Mouse (Mus musculus) intestine, embryonic 16.5 days (tissue): ENCODE data around the gene Brsk1. TPM values are rescaled to one million over a fixed set of nuclear protein-coding genes. Genes with fewer than 3 reads are reported as not detected.

ENCODE experiments used
- ATAC-seq: fragments of 200-750 bp; cut with Nextera tagmentation; 2 replicates; pipeline ENCODE4 v1.8.0; 2017; ENCODE audit warnings: moderate TSS enrichment, moderate library complexity
- H3K27ac ChIP-seq: fragments of 300-500 bp; sonication (generic); 2 replicates; pipeline ENCODE4 v1.5.1; 2014; ENCODE audit warnings: mild to moderate bottlenecking, low read length
- H3K27me3 ChIP-seq: fragments of 300-500 bp; sonication (generic); replicated peaks from 2 replicates; pipeline ENCODE4 v1.6.1; 2014; ENCODE audit warnings: low read length, control low read depth, mixed read lengths; ENCODE audit not compliant: control insufficient read depth, insufficient read depth
- H3K36me3 ChIP-seq: fragments of 300-500 bp; sonication (generic); 2 replicates; pipeline ENCODE4 v1.6.1; 2014; ENCODE audit warnings: low read length, control low read depth; ENCODE audit not compliant: control insufficient read depth, insufficient read depth
- H3K4me1 ChIP-seq: fragments of 300-500 bp; sonication (generic); 2 replicates; pipeline ENCODE4 v1.6.1; 2014; ENCODE audit warnings: low read length, control low read depth, mixed read lengths; ENCODE audit not compliant: control insufficient read depth, insufficient read depth
- H3K4me2 ChIP-seq: fragments of 300-500 bp; sonication (generic); 2 replicates; pipeline ENCODE4 v1.6.1; 2014; ENCODE audit warnings: low read depth, low read length, control low read depth
- H3K4me3 ChIP-seq: fragments of 300-500 bp; sonication (generic); 2 replicates; pipeline ENCODE4 v1.5.1; 2014; ENCODE audit warnings: mild to moderate bottlenecking, low read length
- H3K9ac ChIP-seq: fragments of 300-500 bp; sonication (generic); 2 replicates; pipeline ENCODE4 v1.6.1; 2014; ENCODE audit warnings: low read depth, low read length
- H3K9me3 ChIP-seq: fragments of 300-500 bp; sonication (generic); 2 replicates; pipeline ENCODE4 v1.6.1; 2016; ENCODE audit warnings: low read length, control low read depth; ENCODE audit not compliant: control insufficient read depth
- WGBS: fragments of 180-500 bp; shearing (Covaris S2); extraction: QIAGEN DNeasy Blood & Tissue Kit; methylation state at CpG from one replicate; pipeline ENCODE4 v1.1.7; 2014; 5-methylcytosine and 5-hydroxymethylcytosine counted together
- polyA plus RNA-seq: library from polyadenylated mRNA; unstranded; fragments of >200 nt; fragmentation: Nextera tagmentation; extraction: Ambion mirVana; gene quantifications from 2 replicates; pipeline ENCODE4 v1.2.1, GENCODE M21; 2015

Brsk1 gene
- polyA plus RNA-seq: 0.86 and 1.4 TPM in 2 replicates

DNA sequence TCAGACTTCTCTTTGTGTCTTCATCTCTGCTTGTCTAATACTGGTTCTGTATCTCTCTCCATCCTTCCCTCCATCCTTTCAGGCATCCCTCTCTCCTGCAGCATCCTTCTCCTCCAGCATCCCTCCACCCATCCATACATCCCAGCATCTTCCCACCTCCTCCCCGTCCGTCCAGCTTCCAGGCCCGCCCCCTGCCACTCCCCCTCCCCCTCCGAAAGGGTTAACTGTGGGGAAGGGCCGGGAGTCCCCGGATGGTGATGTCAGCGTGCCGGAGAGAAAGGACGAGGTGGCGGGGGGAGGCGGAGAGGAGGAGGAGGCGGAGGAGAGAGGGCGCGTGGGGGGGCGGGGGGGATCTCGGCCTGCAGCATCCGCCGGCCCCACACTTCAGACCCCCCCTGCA, at the start of gene Brsk1:
Brsk1 (plus strand) TSS at position 218 of the 400 bp plus-strand sequence.
- peak; percentile 45 for ATAC-seq
- WGBS: 3% methylated on average over 5 of the region's 18 CpGs
- Histone ChIP-seq H3K27ac (peak within 1 kb of the TSS; percentile 82), H3K27me3 (no peaks in the 10 kb centered on the region), H3K4me2 (peak within 1 kb of the TSS; percentile 98), H3K36me3 (no peaks in the 10 kb centered on the region), H3K4me1 (peaks cover 10% of the 10 kb centered on the region), H3K9me3 (no peaks in the 10 kb centered on the region), H3K4me3 (peak within 1 kb of the TSS; percentile 70), H3K9ac (peak within 1 kb of the TSS; percentile 89)

DNA sequence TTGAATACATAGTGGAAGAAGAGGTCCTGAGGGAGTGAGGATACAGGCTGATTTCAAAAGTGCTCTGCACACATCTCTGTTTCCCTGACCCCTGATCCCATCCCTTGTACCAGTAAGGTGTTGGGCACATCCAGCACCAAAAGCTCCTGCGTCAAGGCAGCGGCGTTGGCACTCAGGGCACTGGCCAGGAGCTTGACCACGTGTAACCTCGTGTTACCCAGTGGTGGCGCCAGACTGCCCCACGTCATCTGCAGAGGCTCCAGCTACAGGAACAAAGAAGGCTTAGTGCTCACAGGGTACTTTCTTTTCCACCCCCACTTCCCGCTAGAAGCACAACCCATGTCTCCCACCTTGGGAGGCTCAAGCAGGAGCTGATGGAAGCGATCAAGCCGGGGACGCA, 49.2 kb upstream of the Brsk1 start:
- no peak for ATAC-seq
- H3K9ac ChIP-seq: no peak overlapping the region
- 81% methylated on average over 11 of the region's 11 CpGs for WGBS
- peaks cover 36% of the 10 kb centered on the region for H3K36me3 ChIP-seq
- no peaks in the 10 kb centered on the region for H3K9me3 ChIP-seq
- H3K4me2 ChIP-seq: no peak overlapping the region
- H3K4me1 ChIP-seq: no peaks in the 10 kb centered on the region
- no peak overlapping the region for H3K4me3 ChIP-seq
- no peaks in the 10 kb centered on the region for H3K27me3 ChIP-seq
- no peak overlapping the region for H3K27ac ChIP-seq

DNA sequence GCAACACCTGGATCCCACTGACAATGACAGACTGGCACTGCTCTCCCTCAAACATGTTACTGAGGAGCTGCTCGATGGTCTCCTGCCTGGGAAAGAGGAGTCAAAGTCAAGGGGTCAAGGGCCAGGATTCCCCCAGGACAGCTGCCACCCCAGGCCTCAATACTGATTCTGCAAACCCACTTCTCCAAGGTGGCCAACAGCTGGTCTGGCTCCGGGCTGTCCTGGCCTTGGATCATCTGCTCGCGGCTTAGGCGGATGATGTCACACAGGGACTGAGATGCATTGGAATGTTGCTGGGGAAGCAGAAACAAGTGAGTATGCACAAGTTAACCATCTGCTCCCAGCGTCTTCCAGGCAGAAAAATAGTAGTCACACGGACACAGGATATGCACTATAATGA, 48.4 kb upstream of the Brsk1 start:
- no peaks in the 10 kb centered on the region for H3K4me1 ChIP-seq
- no peak overlapping the region for H3K4me2 ChIP-seq
- ATAC-seq: no peak
- WGBS: 79% methylated on average over 7 of the region's 7 CpGs
- no peak overlapping the region for H3K4me3 ChIP-seq
- no peak overlapping the region for H3K9ac ChIP-seq
- H3K27ac ChIP-seq: no peak overlapping the region
- no peaks in the 10 kb centered on the region for H3K9me3 ChIP-seq
- H3K36me3 ChIP-seq: peaks cover 35% of the 10 kb centered on the region
- no peaks in the 10 kb centered on the region for H3K27me3 ChIP-seq

DNA sequence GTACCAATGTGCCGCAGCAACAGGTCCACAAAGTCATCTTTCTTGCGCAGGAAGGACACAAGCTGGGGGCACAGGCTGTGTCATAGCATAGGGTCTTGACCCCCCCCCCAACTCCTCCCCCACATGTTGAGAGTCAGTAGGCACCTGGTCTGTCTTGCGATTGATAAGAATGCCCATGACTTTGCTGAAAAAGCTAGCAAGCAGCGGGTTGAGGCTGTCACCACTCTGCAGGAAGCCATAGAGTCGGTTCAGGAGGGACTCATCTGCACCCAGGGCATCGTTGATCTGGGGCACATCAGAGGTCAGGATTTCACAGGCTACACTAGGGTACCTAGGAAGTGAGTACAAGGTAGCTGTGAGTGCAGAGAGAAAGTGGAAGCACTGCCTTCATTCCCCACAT, 47.2 kb upstream of the Brsk1 start:
- no peak overlapping the region for H3K4me3 ChIP-seq
- ATAC-seq: no peak
- no peaks in the 10 kb centered on the region for H3K27me3 ChIP-seq
- H3K27ac ChIP-seq: no peak overlapping the region
- H3K4me1 ChIP-seq: 0 out of 2 replicates have a peak, but pooled peaks cover 3% of the 10 kb centered on the region
- no peak overlapping the region for H3K4me2 ChIP-seq
- H3K9ac ChIP-seq: no peak overlapping the region
- H3K9me3 ChIP-seq: no peaks in the 10 kb centered on the region
- peaks cover 31% of the 10 kb centered on the region for H3K36me3 ChIP-seq
- 93% methylated on average over 6 of the region's 6 CpGs for WGBS

DNA sequence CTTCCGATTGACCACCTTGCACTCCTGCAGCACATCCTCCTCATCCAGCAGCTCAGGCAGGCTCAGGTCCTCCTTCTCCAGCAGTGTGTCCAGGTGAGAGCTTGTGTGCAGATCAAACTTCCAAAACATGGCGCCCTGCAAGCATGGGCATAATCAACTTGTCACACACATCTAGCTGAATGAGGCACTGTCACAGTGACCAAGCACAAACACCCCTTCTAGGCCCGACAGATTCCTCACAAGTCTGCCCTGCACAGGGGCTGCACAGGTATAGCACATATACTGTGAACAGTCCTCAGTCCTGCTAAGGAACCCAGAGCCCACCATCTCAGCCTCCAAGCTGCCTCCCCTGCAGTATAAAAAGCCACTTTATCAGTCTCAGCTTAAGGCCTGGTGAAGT, 43.6 kb upstream of the Brsk1 start:
- Histone ChIP-seq H3K4me2 (no peak overlapping the region), H3K4me1 (0 out of 2 replicates have a peak, but pooled peaks cover 3% of the 10 kb centered on the region), H3K9ac (no peak overlapping the region), H3K27me3 (no peaks in the 10 kb centered on the region), H3K9me3 (no peaks in the 10 kb centered on the region), H3K27ac (no peak overlapping the region; the same call in 1 of the 2 replicates), H3K36me3 (peaks cover 12% of the 10 kb centered on the region), H3K4me3 (no peak overlapping the region)
- ATAC-seq: no peak
- WGBS: 84% methylated on average over 3 of the region's 3 CpGs

DNA sequence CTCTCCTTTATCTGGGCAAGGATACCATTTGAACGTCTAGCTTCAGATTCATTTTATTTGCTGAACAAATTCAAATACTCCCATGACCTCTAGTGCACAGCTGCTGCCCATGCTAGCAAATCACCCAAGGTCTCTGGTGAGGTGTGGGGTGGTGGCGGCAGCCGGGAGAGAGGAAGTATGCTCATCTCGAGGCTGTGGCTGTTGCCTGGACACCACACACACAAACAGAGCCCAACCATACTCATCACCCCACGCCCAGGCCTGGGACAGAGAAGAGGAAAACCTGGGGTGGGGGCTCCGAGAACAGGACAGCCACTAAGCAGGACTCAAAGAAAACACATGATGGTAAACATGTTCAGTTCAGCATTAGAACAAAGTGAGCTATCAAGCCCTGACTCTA, 43.1 kb upstream of the Brsk1 start:
- Histone ChIP-seq H3K27me3 (no peaks in the 10 kb centered on the region), H3K4me3 (no peak overlapping the region), H3K4me2 (no peak overlapping the region), H3K27ac (no peak overlapping the region), H3K9me3 (no peaks in the 10 kb centered on the region), H3K36me3 (peaks cover 12% of the 10 kb centered on the region), H3K9ac (no peak overlapping the region), H3K4me1 (peaks cover 3% of the 10 kb centered on the region; the same call in 1 of the 2 replicates)
- 45% methylated on average over 6 of the region's 6 CpGs for WGBS
- ATAC-seq: peak; percentile 66; the same call in 1 of the 2 replicates

DNA sequence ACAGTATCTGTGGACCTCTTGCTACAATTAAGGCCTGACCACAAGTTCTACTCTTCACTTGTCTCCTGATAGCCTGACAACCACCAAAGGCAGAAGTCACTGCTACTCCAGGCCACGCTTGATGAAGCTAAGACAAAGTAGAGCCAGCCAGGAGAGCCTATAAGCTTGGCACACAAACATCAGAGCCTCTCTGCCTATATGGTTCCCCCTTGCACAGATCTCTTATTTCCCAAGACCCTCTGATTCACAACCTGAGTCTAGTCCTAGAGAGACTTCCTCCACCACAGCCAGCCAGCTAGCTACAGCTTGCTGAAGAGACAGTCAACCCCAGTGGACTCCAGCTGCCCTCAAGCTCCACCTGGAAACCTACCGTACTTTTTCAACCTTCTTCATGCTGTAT, 42.4 kb upstream of the Brsk1 start:
- H3K27ac ChIP-seq: no peak overlapping the region
- peaks cover 7% of the 10 kb centered on the region for H3K36me3 ChIP-seq
- 87% methylated on average over 2 of the region's 2 CpGs for WGBS
- H3K4me1 ChIP-seq: peaks cover 6% of the 10 kb centered on the region; the same call in 1 of the 2 replicates
- no peak overlapping the region for H3K4me3 ChIP-seq
- H3K9ac ChIP-seq: no peak overlapping the region
- no peak for ATAC-seq
- no peaks in the 10 kb centered on the region for H3K9me3 ChIP-seq
- no peak overlapping the region for H3K4me2 ChIP-seq
- no peaks in the 10 kb centered on the region for H3K27me3 ChIP-seq

DNA sequence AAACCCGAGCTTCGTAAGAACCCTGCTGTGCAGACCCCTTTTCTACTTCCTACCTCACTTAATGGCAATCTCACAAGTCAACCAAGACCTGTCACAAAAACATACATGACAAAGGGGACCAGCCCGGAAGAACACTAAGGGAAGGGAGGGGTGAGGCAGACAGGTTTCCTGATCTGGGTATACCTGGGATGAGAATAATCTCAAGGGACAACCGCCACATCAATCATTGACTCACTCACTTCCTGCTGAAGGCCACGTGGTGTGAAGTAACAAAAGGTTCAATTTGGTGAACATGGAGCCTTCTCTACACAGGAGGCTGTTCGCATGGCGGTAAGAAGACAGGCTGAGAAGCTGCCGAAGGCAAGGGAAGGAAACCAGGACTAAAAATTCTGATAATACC, 38.8 kb upstream of the Brsk1 start:
- Histone ChIP-seq H3K4me1 (peaks cover 21% of the 10 kb centered on the region), H3K4me3 (no peak overlapping the region), H3K36me3 (no peaks in the 10 kb centered on the region), H3K9me3 (no peaks in the 10 kb centered on the region), H3K9ac (no peak overlapping the region), H3K27me3 (no peaks in the 10 kb centered on the region), H3K4me2 (no peak overlapping the region), H3K27ac (no peak overlapping the region)
- WGBS: 71% methylated on average over 8 of the region's 8 CpGs
- peak; percentile 59 for ATAC-seq

DNA sequence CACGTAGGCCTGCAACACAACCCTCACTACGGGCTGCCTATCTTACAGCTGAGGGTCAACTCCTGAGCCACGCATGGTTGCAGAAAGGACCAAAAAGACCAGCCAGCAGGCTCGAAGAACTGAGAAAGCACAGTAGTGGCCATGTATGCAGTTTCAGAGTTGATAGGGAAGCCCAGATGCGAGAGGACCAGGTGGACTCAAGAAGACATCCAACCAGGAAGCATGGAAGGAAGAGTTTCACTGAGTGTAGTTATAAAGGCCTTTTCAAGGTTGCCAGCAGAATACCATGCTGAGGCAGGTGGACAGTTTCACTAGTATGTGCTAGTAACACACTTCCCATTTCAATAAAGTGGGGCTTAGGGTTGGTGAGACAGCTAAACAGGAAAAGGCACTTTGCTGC, 37.7 kb upstream of the Brsk1 start:
- ATAC-seq: no peak
- no peak overlapping the region for H3K9ac ChIP-seq
- H3K36me3 ChIP-seq: no peaks in the 10 kb centered on the region
- peaks cover 30% of the 10 kb centered on the region for H3K4me1 ChIP-seq
- H3K27me3 ChIP-seq: no peaks in the 10 kb centered on the region
- no peak overlapping the region for H3K4me2 ChIP-seq
- no peaks in the 10 kb centered on the region for H3K9me3 ChIP-seq
- no peak overlapping the region for H3K4me3 ChIP-seq
- no peak overlapping the region for H3K27ac ChIP-seq
- 85% methylated on average over 5 of the region's 5 CpGs for WGBS

DNA sequence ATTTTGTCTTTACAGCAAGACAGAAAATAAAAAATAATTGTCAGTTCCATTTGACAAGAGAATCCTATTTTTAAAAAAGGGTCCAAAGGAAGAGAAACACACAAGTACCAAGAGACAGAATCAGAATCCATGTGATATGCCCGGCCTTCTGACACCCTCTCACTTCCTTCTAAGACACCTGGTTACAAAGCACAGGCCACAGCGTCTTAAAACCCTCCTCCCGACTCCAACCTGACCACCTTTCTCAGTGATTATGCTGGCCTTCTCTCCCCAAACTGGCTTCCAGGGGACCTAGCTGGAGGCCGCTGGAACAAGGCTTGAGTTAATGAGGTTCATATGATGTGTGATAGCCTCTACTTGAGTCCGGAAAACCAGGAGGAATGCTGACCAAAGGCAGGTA, 37.1 kb upstream of the Brsk1 start:
- 84% methylated on average over 5 of the region's 5 CpGs for WGBS
- Histone ChIP-seq H3K4me1 (peaks cover 32% of the 10 kb centered on the region), H3K9me3 (no peaks in the 10 kb centered on the region), H3K9ac (0 out of 2 replicates have a peak overlapping the region, but pooled peaks have one; percentile 0), H3K27me3 (no peaks in the 10 kb centered on the region), H3K4me2 (no peak overlapping the region), H3K27ac (0 out of 2 replicates have a peak overlapping the region, but pooled peaks have one; percentile 8), H3K4me3 (no peak overlapping the region), H3K36me3 (no peaks in the 10 kb centered on the region)
- no peak for ATAC-seq
